Mouse (Mus musculus) left cerebral cortex, postnatal 10 days (tissue): Measurements from ENCODE around the gene Art3. TPM values are rescaled to one million over a fixed set of nuclear protein-coding genes. Genes with fewer than 3 reads are reported as not detected.
"Not testable (repeated sequence)": the region's sequence is repeated elsewhere in the genome, so short reads cannot be mapped to it uniquely, and the experiment has no call there.

ENCODE experiments used
- DNase-seq, 2 experiments: peaks; one replicate each; pipeline ENCODE4 v3.0.0; 2021 to 2022; ENCODE audit warnings: low spot score in 2 of 2, mixed read lengths in 1 of 2; ENCODE audit errors: extremely low spot score in 1 of 2
- intact Hi-C: fragments of 180-260 bp; cut with DNase I; formaldehyde crosslinking; loops from one replicate; pipeline ENCODE4 v1.15.1; 2025
- total RNA-seq, 2 experiments: library from RNA; stranded (reverse); gene quantifications; 2 replicates each; pipeline ENCODE4 v1.2.3; 2021

Gene Art3
- total RNA-seq, 2 experiments from 2014 or later: 7.6 to 9.5 TPM

DNA sequence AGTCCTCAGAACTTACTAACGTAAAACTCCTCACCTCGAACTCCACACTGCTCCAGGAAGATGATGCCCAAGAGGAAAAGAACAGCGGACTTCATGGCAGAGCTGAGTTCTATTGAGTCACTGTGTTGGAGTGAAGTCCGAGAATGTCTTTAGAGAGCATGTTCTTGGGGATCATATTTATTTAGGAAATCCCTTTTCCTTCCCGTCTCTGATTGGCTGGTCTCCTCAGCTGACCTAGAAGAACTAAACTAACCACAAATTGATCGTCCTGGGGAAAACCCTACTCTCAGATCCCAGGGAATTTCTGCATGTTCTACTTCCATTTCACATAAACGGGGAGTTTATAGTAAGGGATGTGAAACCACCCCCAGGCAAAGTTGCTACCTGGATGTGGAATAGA is 3.7 kb upstream of the Art3 start, which contains the start of gene Cxcl9:
Gene Cxcl9, minus strand, starts transcription at position 151 of the 400 bp plus-strand sequence.
- intact Hi-C loops: no loop called here

DNA sequence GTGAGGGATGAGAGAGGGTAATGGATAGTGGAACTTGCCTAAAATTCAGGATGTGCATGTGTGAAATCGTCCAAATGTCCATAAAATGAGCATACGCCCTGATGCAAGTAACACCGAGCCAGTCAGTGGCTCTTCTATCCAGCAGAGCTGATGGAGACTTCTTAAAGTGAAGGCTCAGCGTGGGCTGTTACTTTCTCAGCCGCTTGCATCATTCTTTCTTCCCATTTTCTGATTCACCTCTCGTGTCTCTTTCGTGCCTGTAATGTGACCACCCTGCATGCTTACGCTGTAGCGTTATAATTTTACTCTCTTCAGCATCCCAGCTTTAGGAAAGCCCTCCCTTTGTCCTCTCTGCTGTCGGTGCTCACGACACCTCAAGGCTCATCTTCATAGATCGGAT is 505 bp upstream of the Art3 start:
- intact Hi-C loops: no loop called here
- DNase-seq: no peak

More for the DNA sequence above, 3.7 kb upstream of the Art3 start, which contains the start of gene Cxcl9:
- DNase-seq: no peak

DNA sequence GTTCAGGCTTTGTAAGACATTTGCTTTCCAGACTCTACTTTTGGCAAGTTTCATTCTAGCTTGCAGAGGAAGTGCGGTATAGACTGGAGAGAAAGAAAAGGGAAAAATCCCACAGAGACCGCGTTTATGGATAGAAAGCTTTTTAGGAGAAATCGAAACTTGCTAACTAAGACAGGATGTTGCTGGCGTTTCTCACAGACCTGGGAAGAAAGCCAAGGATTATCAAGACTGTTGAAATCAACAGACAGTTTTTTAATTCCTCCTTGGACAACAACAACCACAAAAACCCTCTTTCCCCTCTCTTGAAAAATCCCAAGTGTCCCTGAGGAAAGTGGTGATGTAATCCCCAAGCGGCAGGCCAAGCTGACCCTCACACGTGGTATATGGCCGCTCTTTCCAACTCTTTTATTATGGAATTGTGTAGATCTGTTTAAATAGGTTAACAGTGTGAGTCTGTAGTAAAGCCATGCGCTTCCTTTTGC is 773 bp downstream of the Art3 start:
- intact Hi-C loops: no loop called here

DNA sequence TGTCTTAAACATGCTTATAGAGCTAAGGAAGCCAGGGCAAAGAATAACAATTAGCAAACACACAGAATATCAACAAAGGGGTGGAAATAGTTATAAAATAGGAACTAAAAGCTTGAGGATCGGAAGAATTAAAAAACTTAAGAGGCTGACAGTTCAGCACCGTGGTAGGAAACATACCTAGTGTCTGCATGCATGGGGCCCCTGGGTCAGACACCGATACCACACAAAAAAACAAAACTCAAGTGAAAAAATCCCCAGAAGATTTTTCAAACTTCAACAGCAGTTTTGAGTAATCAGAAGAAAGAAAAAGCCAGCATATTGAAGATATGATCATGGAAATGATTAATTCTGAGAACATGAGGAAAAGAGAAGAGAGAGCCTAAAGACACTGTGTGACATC is 5.1 kb downstream of the Art3 start:
- intact Hi-C loops: no loop called here
- no peak for DNase-seq

More for the DNA sequence above, 773 bp downstream of the Art3 start:
- peak in 1 of 2 experiments; percentile 5 for DNase-seq

DNA sequence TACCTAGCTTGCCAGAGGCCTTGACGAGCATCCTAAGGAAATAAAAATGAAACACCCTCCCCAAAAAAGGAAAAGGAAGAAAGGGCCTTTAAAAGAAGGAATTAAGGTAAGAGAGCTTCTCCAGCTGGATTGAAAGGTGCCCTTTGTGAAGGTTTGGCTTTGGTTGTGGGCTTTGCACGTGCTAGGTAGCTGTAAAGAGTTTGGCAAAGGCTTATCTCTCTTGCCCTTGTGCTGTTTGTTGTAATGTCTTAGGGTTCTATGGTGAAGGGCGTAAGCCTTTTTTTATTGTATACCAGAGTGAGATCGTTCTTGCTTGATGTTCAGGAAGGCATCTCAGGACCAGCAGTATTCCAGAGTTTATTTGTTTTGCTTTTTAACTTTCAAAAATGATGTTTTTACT is 9.0 kb downstream of the Art3 start:
- no peak for DNase-seq
- intact Hi-C loops: no loop called here

DNA sequence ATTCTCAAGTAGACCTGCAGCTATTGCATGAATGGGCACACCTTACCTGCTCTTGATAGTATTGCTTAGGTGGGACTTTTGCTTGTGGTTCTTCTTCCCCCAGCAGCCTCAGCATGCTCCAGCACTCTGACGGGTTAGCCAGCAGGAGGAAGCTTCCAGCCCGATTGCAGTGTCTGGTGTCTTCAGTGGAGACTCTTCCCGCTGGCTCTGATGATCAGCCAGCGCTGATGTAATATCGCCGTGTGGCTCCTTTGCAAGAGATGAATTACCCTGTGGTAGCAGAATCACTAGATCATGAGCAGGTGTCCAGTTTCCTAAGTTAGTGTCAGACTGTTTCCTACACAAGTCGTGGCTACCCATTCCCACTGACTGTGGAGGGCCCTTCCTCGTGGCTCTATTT is 13.4 kb downstream of the Art3 start:
- intact Hi-C loops: no loop called here

DNA sequence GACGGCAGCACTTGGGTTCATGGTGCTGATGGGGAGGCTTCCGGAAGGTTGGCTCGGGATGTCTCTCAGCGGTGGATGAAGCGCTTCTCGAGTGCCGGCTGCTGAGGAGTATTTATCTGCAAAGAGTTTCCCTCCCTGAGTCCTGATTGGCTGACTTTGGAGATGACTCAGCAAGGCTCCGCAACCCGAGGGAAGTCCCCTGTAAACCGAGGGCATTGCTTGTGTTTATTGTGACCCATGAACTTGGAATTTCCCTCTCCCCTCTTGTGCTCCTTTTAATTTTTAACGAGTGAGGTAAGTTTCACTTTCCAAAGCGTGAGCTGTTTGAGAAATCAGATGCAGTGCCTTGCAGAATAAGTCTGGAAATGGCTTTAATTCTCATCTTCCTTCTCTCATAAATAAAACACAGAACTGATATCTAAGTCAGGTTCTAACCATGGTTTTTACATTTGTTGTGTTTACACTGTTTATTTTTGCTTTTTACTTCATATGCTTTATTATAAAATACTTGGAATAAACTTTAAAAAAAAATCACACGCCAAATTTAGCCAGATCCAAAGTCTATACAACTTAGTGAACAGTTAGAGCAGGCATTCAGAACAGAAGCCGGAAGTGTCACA is 17.3 kb downstream of the Art3 start, which contains the start of gene Cxcl10:
Gene Cxcl10, minus strand, starts transcription at position 96 of the 620 bp plus-strand sequence.
- DNase-seq: peak; percentile 15 to 53
- intact Hi-C loops: no loop called here

More for the DNA sequence above, 13.4 kb downstream of the Art3 start:
- DNase-seq: no peak

DNA sequence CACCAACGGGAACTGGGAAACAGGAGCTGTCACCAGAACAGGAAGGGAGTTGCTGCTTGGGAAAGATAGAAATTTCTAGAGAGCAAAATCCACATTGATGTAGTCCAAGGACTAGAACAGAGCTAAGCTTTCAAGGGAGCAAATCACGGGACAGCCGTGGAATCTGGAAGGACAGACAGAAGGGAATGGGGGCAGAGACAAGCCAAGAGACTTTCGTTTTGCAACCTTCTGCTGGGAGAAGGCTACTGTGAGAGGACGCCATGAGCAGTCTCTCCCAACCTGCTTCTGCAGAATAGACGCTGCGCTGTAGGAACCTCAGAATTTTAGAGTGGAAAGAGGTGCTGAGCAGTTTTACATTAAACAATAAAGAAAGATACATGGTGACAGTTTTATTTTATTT is 18.1 kb downstream of the Art3 start:
- no peak for DNase-seq

DNA sequence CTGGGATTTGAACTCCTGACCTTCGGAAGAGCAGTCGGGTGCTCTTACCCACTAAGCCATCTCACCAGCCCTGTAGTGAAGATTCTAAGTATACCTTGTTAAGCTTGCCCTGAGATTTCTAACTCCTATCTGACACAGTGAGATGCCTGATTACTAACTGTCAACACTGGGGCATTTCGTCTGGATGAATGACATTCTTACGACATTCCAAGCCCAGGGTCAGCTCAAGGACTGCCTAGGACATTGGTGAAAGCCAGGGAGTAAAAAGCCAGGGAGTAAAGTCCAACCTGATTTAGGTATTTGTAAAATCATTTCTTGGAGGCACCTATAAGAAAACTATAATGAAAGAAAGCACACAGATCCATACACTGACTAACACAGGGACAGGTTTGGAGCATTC is 21.1 kb downstream of the Art3 start:
- intact Hi-C loops, DNase-seq: not testable (repeated sequence)

More for the DNA sequence above, 18.1 kb downstream of the Art3 start:
- intact Hi-C loops: no loop called here

DNA sequence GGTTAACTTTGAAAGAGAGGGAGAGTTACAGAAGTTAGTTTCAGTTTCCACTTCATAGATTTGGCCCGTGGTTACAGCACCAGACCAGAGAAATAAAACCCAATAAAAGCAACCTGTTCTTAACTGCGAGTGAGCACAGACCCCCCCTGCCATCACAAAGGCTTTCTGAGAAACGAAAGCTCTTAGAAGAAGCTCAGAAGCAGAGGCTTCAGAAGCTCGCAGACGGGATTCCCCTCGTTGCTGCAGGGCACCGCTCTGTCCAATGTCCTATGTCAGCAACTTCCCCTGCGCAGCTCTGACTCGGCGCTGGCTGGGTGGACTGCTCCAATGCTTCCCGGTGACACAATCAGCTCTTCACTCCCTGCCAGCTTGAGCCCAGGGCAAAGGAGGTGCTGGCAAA is 21.9 kb downstream of the Art3 start:
- DNase-seq: no peak
- intact Hi-C loops: no loop called here

DNA sequence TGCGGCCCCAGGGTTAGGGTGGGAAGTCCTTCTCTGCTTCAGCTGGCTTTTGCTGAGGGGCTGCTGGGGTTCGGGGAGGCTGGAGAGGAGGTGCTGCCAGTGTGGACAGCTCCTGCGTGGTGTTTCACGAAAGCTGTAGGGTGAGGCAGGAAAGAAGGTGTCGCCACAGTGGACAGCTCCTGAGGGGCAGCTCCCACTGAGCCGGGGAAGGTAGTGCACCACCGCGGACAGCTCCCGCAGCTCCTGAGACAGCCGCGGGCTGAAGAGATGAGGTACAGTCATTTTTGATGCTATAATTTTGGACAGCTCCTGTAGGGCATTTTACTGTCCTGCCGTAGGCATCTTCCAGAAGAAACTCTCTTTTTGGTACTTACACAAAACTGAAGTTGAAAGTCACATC is 26.4 kb downstream of the Art3 start:
- intact Hi-C loops: no loop called here

DNA sequence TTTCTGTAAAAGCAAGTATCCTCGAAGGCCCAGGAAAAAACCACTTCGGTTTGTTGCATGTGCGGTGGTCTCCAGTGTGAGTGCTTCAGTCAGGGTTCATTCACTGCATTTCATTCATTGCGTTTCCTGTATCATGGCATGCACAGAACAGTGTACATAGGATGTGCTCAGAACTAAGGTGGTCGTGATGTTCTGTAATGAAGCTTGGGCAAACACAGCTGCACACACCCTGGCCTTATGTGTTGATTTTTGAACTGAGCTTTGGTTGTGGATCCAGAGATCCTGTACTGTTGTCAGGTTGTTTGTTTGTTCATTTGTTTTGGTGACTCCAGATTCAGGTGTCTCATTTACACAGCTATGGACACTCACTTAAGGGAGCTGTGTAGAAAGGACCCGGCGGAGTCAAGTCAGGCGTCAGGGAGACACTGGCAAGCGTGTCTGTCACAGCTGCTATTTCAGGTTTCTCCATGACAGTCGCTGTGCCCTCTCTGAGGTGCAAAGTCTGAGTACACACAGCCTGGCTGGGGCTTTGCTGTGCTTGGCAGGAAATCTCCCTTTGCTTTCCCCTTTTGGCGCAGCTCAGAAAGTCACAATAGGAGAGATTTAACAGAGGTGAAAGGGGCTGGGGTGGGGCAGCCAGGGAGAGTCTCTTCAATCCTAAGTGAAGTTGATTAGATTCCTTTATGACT is 27.3 kb downstream of the Art3 start:
- no peak for DNase-seq
- intact Hi-C loops: no loop called here

More for the DNA sequence above, 26.4 kb downstream of the Art3 start:
- no peak for DNase-seq

DNA sequence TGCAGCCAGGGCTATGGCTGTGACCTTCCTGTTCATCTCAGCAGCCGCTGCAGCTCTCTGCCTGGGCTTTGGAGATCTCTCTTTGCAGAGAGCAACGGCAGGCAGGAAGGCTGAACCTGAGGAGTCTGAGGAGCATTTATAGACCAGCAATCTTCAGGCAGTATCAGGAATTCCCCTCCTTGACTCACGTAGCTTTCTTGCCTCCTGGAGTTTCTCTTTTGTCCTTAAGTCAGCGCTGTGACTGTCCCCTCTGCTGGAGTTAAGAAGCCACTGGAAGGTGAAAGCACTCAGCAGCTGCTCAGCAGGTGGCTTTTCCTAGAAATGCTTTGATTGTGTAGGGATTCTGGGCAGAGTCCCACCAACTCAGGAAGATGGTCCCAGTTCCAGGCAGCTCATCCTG is 31.6 kb downstream of the Art3 start:
- intact Hi-C loops: no loop called here

DNA sequence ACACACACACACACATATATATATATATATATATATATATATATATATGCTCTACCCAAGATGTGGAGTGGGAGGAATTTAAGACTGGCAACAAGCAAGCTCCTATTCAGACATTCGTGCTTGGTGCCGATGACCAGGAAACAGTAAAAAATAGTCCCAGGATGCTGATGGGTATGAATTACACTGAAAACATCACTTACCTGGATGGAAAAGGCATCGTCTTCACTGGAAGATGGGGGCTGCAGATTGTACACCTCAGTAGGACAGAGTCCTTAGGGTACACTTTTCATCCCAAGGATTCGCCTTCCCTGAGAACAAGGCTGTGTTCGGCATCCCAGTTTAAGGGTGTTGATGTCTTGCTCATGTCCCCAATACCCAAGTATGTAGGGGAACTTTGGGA is 32.4 kb downstream of the Art3 start:
- intact Hi-C loops: no loop called here
- DNase-seq: no peak

More for the DNA sequence above, 31.6 kb downstream of the Art3 start:
- no peak for DNase-seq

DNA sequence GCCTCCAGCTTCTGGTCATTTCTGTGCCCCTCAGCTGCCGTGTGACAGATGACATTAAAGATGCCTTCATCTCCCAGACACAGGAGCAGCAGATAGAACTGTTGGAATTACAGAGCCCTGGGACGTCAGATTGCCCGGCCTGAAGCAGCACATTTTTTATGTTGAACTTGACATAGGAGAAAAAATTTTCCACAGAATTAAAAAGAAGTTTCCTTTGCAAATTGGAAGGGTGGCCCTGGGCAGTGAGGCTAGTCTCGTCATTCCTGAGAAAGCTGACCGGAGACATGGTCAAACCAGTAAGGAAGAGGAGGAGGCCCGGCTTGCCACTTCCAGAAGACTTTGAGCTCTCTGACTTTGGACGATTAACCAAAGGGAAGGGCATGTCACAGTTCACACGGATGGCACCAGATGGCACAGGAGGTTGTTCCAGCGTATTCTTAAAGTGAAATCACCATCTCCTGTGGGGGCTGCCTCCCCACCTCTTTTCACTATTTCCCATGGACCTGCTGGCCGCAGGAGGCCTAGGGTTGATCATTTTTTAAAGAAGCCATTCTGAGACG is 33.6 kb downstream of the Art3 start:
- intact Hi-C loops: no loop called here
- DNase-seq: no peak

DNA sequence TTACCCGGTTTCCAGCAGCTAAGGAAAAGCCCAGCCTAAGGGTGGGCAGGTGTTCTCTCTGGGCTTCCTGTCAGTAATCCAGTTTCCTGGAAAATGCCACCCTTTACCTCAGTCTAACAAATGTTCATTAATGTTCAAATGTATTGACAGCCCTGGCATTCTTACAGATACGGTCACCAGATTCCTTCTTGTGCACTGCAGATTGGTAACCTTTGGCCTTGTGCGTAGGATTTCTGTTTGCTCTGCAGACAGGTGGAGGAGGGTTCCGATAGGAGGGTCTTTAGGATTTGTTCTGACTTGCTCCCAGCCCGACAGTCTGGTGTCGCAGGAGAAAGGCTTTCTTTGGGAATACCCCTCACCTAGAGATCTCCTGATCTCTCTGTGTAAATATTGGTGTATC is 34.9 kb downstream of the Art3 start:
- no peak for DNase-seq
- intact Hi-C loops: no loop called here

DNA sequence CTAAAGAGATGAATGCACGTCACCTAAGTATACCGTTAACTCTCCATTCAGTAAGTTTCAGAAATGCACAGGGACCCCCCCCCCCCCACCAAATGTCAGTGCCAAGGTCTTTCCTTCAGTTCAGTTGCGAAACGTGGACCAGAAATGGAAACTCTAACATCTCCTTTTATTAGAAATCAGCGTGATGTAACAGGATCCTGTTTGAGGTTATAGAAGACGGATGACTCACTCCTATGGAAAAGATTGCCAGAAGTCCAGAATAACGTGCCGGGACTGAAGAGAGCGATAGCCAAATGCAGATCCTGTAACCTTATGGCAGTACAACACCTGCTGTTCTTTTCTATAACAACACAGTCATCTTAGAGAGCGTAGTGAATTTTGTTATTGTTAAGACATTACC is 36.8 kb downstream of the Art3 start:
- intact Hi-C loops: no loop called here
- DNase-seq: no peak

DNA sequence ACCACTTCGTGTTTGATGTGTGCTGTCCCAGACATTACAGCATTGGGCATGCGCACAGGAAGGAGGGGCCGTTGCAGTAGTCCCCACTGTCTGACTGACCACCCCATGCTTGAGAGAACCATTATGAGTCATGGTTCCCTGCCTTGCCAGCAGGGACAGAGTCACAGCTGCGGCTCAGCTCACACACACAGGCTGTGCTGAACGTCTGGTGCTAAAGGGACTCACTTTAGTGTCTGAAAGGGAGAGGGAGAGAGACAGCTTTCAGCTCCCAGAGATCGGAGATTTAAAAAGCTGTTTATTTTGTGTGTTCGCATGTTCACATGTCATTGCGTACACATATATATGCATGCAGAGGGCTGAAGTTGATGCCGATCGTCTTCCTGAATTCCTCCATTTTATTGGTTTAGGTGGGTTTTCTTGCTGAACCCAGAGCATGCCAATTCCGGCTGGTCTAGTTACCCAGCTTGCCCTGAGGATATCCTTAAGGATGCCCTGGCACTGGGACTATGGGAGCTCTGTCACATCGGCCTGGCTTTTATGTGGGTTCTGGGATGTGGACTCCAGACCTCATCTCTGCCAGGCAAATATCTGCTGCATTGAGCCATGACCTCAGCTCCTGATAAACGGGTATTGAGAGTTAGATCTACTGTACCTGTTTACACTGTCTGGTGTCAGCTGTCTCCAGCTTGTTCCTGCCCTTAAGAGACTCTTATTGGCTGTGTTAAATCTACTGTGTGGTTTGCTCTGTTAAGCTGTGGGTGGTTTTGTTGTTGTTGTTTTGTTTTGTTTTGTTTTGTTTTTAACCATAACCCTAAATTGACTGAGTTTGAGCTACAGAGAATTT is 37.7 kb downstream of the Art3 start:
- intact Hi-C loops: no loop called here
- DNase-seq: peak; percentile 40 to 75

DNA sequence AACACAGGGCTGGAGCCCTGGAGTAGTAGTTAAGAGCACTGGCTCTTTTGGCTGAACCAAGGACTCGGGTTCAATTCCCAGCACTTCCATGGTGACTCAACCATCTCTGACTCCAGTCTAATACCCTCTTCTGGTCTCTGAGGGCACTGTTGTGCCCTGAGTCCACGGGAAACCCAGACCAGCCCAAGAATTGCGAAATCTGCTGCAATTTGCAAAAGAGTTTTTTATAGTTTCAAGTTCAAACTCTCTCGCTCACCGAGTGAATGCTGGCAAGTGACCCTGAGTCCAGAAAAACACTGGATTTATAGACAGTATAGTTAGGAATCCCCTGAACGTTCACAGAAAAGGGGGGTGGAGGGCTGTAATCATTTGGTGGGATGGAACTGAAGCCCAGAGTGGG is 38.8 kb downstream of the Art3 start:
- intact Hi-C loops: no loop called here
- no peak for DNase-seq
